Mouse (Mus musculus) thymus, adult 2 months (tissue): ENCODE data around the gene Cobl.

Experiments used
- CTCF ChIP-seq: fragments of 200-500 bp; IDR thresholded peaks from 2 replicates; pipeline ENCODE4 v1.5.1; 2012; ENCODE audit warnings: mild to moderate bottlenecking, control low read depth, low read length, moderate library complexity, borderline replicate concordance; ENCODE audit not compliant: control insufficient read depth, poor library complexity, insufficient read depth; ENCODE audit errors: extremely low read depth
- POLR2A ChIP-seq: fragments of 200-500 bp; IDR thresholded peaks from 2 replicates; pipeline ENCODE4 v1.6.1; 2012; ENCODE audit warnings: mild to moderate bottlenecking, low read length, control low read depth, moderate library complexity; ENCODE audit not compliant: control insufficient read depth, poor library complexity, insufficient read depth; ENCODE audit errors: extremely low read depth

GRCm38 (mm10) chr11:12434597-12434996, 30.2 kb downstream of the Cobl start:
- no peak for TF ChIP-seq CTCF
- TF ChIP-seq POLR2A: no peak
